Mouse (Mus musculus) thymus, adult 18-20 months (tissue): Measurements from ENCODE around the gene Gpr137b.
"Not testable (repeated sequence)": the region's sequence is repeated elsewhere in the genome, so short reads cannot be mapped to it uniquely, and the experiment has no call there.

Experiments
- DNase-seq, 2 experiments: peaks; one replicate each; pipeline ENCODE4 v3.0.0; 2022; ENCODE audit warnings: mixed read lengths in 2 of 2

The Gpr137b gene

GRCm38 (mm10) chr13:13363536-13363935, 30.3 kb downstream of the Gpr137b start:
- not testable (repeated sequence) for DNase-seq

GRCm38 (mm10) chr13:13362261-13362660, 31.6 kb downstream of the Gpr137b start:
- not testable (repeated sequence) for DNase-seq

GRCm38 (mm10) chr13:13360045-13360444, 33.8 kb downstream of the Gpr137b start:
- DNase-seq: not testable (repeated sequence)

GRCm38 (mm10) chr13:13358602-13359001, 35.2 kb downstream of the Gpr137b start:
- not testable (repeated sequence) for DNase-seq

GRCm38 (mm10) chr13:13358097-13358496, 35.7 kb downstream of the Gpr137b start:
- not testable (repeated sequence) for DNase-seq

GRCm38 (mm10) chr13:13352113-13352512, 41.7 kb downstream of the Gpr137b start:
- not testable (repeated sequence) for DNase-seq

GRCm38 (mm10) chr13:13350681-13351080, 43.1 kb downstream of the Gpr137b start:
- DNase-seq: not testable (repeated sequence)

- DNase-seq: no peak
Measured at GRCm38 (mm10) chr13:13349288-13349687, 44.5 kb downstream of the Gpr137b start.

GRCm38 (mm10) chr13:13347634-13348412, 46.0 kb downstream of the Gpr137b start:
- DNase-seq: not testable (repeated sequence)

- not testable (repeated sequence) for DNase-seq
Measured at GRCm38 (mm10) chr13:13337361-13337760, 56.5 kb downstream of the Gpr137b start.

- no peak for DNase-seq
Measured at GRCm38 (mm10) chr13:13328876-13329275, 64.9 kb downstream of the Gpr137b start.
